Mouse (Mus musculus): ENCODE measurements at regions not wholly inside any gene's neighbourhood (a gene's known extent, or its start where the extent isn't known, plus 50 kb on each side); places are given as distances from the start of the nearest gene placed in this dataset.

- no peak for DNase-seq (ENCODE audit: low spot score)
Measured at GRCm38 (mm10) chr10:38516636-38517035, 304.9 kb downstream of the Rfpl4b start.
